Mouse (Mus musculus) small intestine, adult 2 months (tissue): ENCODE measurements around the gene Tmco4. TPM values are rescaled to one million over a fixed set of nuclear protein-coding genes. Genes with fewer than 3 reads are reported as not detected.

Experiments
- H3K27ac ChIP-seq: fragments of 200-500 bp; 2 replicates; pipeline ENCODE4 v1.5.1; 2012; ENCODE audit warnings: low read depth, low read length, control low read depth, inconsistent platforms; ENCODE audit not compliant: insufficient read depth
- H3K27me3 ChIP-seq: fragments of 200-500 bp; 2 replicates; pipeline ENCODE4 v1.6.1; 2012; ENCODE audit warnings: mild to moderate bottlenecking, moderate library complexity, low read length, inconsistent platforms; ENCODE audit not compliant: control insufficient read depth, insufficient read depth
- H3K36me3 ChIP-seq: fragments of 200-500 bp; 2 replicates; pipeline ENCODE4 v1.6.1; 2012; ENCODE audit warnings: mild to moderate bottlenecking, low read length, control low read depth, inconsistent platforms; ENCODE audit not compliant: control insufficient read depth, insufficient read depth
- H3K4me1 ChIP-seq: fragments of 200-500 bp; 2 replicates; pipeline ENCODE4 v1.6.1; 2012; ENCODE audit warnings: low read length, inconsistent platforms, mixed read lengths; ENCODE audit not compliant: control insufficient read depth, insufficient read depth, insufficient read length
- H3K4me3 ChIP-seq: fragments of 200-500 bp; 2 replicates; pipeline ENCODE4 v1.5.1; 2012; ENCODE audit warnings: low read depth, mild to moderate bottlenecking, control low read depth, inconsistent platforms, low read length, moderate library complexity
- CTCF ChIP-seq: fragments of 200-500 bp; IDR thresholded peaks from 2 replicates; pipeline ENCODE4 v1.5.1; 2012; ENCODE audit warnings: low read depth, mild to moderate bottlenecking, control low read depth, inconsistent platforms, low read length, moderate library complexity, mixed read lengths; ENCODE audit not compliant: insufficient replicate concordance, insufficient read length; ENCODE audit errors: extremely low read depth
- POLR2A ChIP-seq: fragments of 200-500 bp; IDR thresholded peaks from 2 replicates; pipeline ENCODE4 v1.6.1; 2012; ENCODE audit warnings: low read depth, mild to moderate bottlenecking, control low read depth, inconsistent platforms, low read length, moderate library complexity
- WGBS: fragments of 180-500 bp; shearing (Covaris S2); methylation state at CpG from one replicate; pipeline ENCODE4 v1.1.7; 2018; 5-methylcytosine and 5-hydroxymethylcytosine counted together
- polyA plus RNA-seq: library from polyadenylated mRNA; depleted of rRNA; stranded (reverse); fragments of >200 nt; gene quantifications from 2 replicates; pipeline ENCODE4 v1.2.3, GENCODE M21; 2012

The Tmco4 gene
- polyA plus RNA-seq, 1 experiment = 34.2 TPM

GRCm38 (mm10) chr4:139001433-139001832 lies 28.7 kb downstream of the Tmco4 start:
- peaks cover 15% of the 10 kb centered on the region for H3K36me3 ChIP-seq
- H3K27me3 ChIP-seq = no peaks in the 10 kb centered on the region
- peaks cover 38% of the 10 kb centered on the region for H3K4me1 ChIP-seq
- H3K4me3 ChIP-seq = no peak overlapping the region
- H3K27ac ChIP-seq = peak overlapping the region; percentile 60; the same call in 1 of the 2 replicates
- WGBS = 8% methylated on average over 6 of the region's 6 CpGs
- TF ChIP-seq CTCF (peak; percentile 42; the same call in 1 of the 2 replicates), POLR2A (no peak)

GRCm38 (mm10) chr4:139004067-139004466 lies 31.4 kb downstream of the Tmco4 start:
- H3K4me1 ChIP-seq = peaks cover 55% of the 10 kb centered on the region
- H3K27me3 ChIP-seq = no peaks in the 10 kb centered on the region
- H3K4me3 ChIP-seq = no peak overlapping the region
- 41% methylated on average over 8 of the region's 8 CpGs for WGBS
- H3K36me3 ChIP-seq = no peaks in the 10 kb centered on the region
- peak overlapping the region; percentile 96 for H3K27ac ChIP-seq
- TF ChIP-seq CTCF (no peak), POLR2A (no peak)

GRCm38 (mm10) chr4:139005214-139005613 lies 32.5 kb downstream of the Tmco4 start:
- Histone ChIP-seq H3K27me3 (no peaks in the 10 kb centered on the region), H3K27ac (peak overlapping the region; percentile 96; the same call in 1 of the 2 replicates), H3K4me3 (no peak overlapping the region), H3K4me1 (peaks cover 55% of the 10 kb centered on the region), H3K36me3 (peaks cover 1% of the 10 kb centered on the region; the same call in 1 of the 2 replicates)
- WGBS = 79% methylated on average over 6 of the region's 6 CpGs
- TF ChIP-seq POLR2A (no peak), CTCF (no peak)

- Histone ChIP-seq H3K27ac (peak overlapping the region; percentile 94), H3K4me1 (peaks cover 47% of the 10 kb centered on the region)
- 44% methylated on average over 3 of the region's 3 CpGs for WGBS
These were observed 34.7 kb downstream of the Tmco4 start for GRCm38 (mm10) chr4:139007353-139007752.

GRCm38 (mm10) chr4:139007981-139008536 lies 35.4 kb downstream of the Tmco4 start:
- Histone ChIP-seq H3K36me3 (peaks cover 11% of the 10 kb centered on the region), H3K4me1 (peaks cover 43% of the 10 kb centered on the region), H3K4me3 (no peak overlapping the region), H3K27me3 (no peaks in the 10 kb centered on the region), H3K27ac (peak overlapping the region; percentile 94)
- TF ChIP-seq CTCF (no peak), POLR2A (no peak)
- 22% methylated on average over 6 of the region's 6 CpGs for WGBS

More at GRCm38 (mm10) chr4:139007353-139007752, 34.7 kb downstream of the Tmco4 start:
- Histone ChIP-seq H3K27me3 (no peaks in the 10 kb centered on the region), H3K36me3 (peaks cover 8% of the 10 kb centered on the region), H3K4me3 (no peak overlapping the region)
- TF ChIP-seq POLR2A (no peak), CTCF (no peak)

- TF ChIP-seq POLR2A = no peak
- no peak for TF ChIP-seq CTCF
- Histone ChIP-seq H3K27ac (no peak overlapping the region), H3K36me3 (peaks cover 18% of the 10 kb centered on the region), H3K4me3 (no peak overlapping the region), H3K4me1 (peaks cover 31% of the 10 kb centered on the region), H3K27me3 (no peaks in the 10 kb centered on the region)
- 81% methylated on average over 13 of the region's 13 CpGs for WGBS
These were observed 38.6 kb downstream of the Tmco4 start for GRCm38 (mm10) chr4:139011201-139011702.

- TF ChIP-seq CTCF (no peak), POLR2A (no peak)
- H3K4me1 ChIP-seq = peaks cover 29% of the 10 kb centered on the region
- WGBS = 79% methylated on average over 11 of the region's 11 CpGs
- H3K27me3 ChIP-seq = no peaks in the 10 kb centered on the region
- H3K4me3 ChIP-seq = no peak overlapping the region
- peaks cover 18% of the 10 kb centered on the region for H3K36me3 ChIP-seq
- H3K27ac ChIP-seq = no peak overlapping the region
These were observed 40.6 kb downstream of the Tmco4 start for GRCm38 (mm10) chr4:139013281-139013680.
